Mouse (Mus musculus) lung, embryonic 14.5 days (tissue): ENCODE results near the gene Grb14. TPM values are rescaled to one million over a fixed set of nuclear protein-coding genes. Genes with fewer than 3 reads are reported as not detected.

Source experiments
- ATAC-seq: fragments of 200-750 bp; cut with Nextera tagmentation; 2 replicates; pipeline ENCODE4 v1.8.0; 2017; ENCODE audit warnings: mild to moderate bottlenecking, moderate TSS enrichment, moderate library complexity; ENCODE audit not compliant: insufficient read depth
- DNase-seq: peaks from one replicate; pipeline ENCODE4 v3.0.0-alpha.2; 2015
- H3K27ac ChIP-seq: fragments of 300-500 bp; sonication (generic); 2 replicates; pipeline ENCODE4 v1.5.1; 2014; ENCODE audit warnings: low read depth, mild to moderate bottlenecking, moderate library complexity
- H3K27me3 ChIP-seq: fragments of 300-500 bp; sonication (generic); 2 replicates; pipeline ENCODE4 v1.6.1; 2014; ENCODE audit warnings: low read length, control low read depth; ENCODE audit not compliant: insufficient read depth
- H3K36me3 ChIP-seq: fragments of 300-500 bp; sonication (generic); 2 replicates; pipeline ENCODE4 v1.6.1; 2014; ENCODE audit warnings: control low read depth; ENCODE audit not compliant: insufficient read depth
- H3K4me1 ChIP-seq: fragments of 300-500 bp; sonication (generic); 2 replicates; pipeline ENCODE4 v1.6.1; 2014; ENCODE audit warnings: antibody characterized with exemption, control low read depth; ENCODE audit not compliant: insufficient read depth
- H3K4me2 ChIP-seq: fragments of 300-500 bp; sonication (generic); 2 replicates; pipeline ENCODE4 v1.6.1; 2014; ENCODE audit warnings: mild to moderate bottlenecking
- H3K4me3 ChIP-seq: fragments of 300-500 bp; sonication (generic); 2 replicates; pipeline ENCODE4 v1.5.1; 2014; ENCODE audit warnings: low read depth, low read length
- H3K9ac ChIP-seq: fragments of 300-500 bp; sonication (generic); 2 replicates; pipeline ENCODE4 v1.6.1; 2014
- H3K9me3 ChIP-seq: fragments of 300-500 bp; sonication (generic); 2 replicates; pipeline ENCODE4 v1.6.1; 2016; ENCODE audit warnings: low read depth, low read length, control low read depth
- CTCF ChIP-seq: IDR thresholded peaks from 2 replicates; pipeline ENCODE4 v1.5.1; 2016; ENCODE audit warnings: antibody characterized with exemption, low read depth
- WGBS: fragments of 180-500 bp; shearing (Covaris S2); extraction: QIAGEN DNeasy Blood & Tissue Kit; methylation state at CpG from one replicate; pipeline ENCODE4 v1.1.7; 2014; 5-methylcytosine and 5-hydroxymethylcytosine counted together
- polyA plus RNA-seq: library from polyadenylated mRNA; unstranded; fragments of >200 nt; fragmentation: Nextera tagmentation; extraction: Ambion mirVana; gene quantifications from 2 replicates; pipeline ENCODE4 v1.2.1, GENCODE M21; 2014

Gene Grb14
- 32.5 and 35.4 TPM in 2 replicates for polyA plus RNA-seq

DNA sequence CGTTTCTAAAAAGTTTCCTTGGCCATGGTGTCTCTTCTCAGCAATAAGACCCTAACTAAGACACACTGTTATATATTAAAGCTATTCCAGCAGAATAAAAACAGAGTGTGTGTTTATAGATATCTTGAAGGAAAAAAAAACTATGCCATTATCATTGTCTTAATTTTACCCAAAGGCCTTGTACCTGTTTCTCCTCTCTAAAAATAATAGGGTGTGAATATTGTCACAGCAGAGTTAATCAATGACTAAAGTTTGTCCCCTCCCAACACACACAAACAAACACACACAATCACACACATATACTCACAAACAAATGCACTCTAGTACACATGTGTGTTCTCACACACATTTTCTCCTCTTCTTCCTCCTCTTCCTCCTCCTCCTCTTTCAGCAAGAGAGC is at the start of gene Grb14:
TSS of gene Grb14 (minus strand) at position 101 of the 400 bp plus-strand sequence.
- ATAC-seq: no peak
- Histone ChIP-seq H3K27ac (no peak within 1 kb of the TSS), H3K4me2 (no peak within 1 kb of the TSS), H3K27me3 (no peaks in the 10 kb centered on the region), H3K4me1 (no peaks in the 10 kb centered on the region), H3K36me3 (no peaks in the 10 kb centered on the region), H3K9me3 (no peaks in the 10 kb centered on the region), H3K9ac (no peak within 1 kb of the TSS), H3K4me3 (no peak within 1 kb of the TSS)
- DNase-seq: no peak
- no peak for TF ChIP-seq CTCF
- WGBS: 92% methylated on average over 1 of the region's 1 CpGs

DNA sequence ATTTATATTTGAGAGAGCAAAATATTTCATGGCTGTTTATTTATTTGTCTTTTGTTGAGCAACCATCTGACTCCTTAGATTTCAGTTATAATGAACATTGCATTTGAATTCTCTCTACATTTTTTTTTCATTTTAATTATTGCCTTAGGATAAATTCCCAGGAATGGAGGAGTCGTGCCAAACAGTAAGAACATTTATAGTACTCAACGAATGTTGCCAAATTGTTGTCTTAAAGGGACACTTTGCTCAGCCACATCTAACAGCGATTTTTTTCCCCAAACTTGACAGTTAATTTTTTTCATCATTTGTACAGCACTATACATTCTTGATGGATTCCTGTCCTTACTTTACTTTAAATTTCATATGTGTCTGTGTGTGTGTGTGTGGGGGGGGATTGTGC is 47.4 kb upstream of the Grb14 start:
- H3K9me3 ChIP-seq: no peaks in the 10 kb centered on the region
- H3K4me2 ChIP-seq: no peak overlapping the region
- H3K4me1 ChIP-seq: no peaks in the 10 kb centered on the region
- 65% methylated on average over 3 of the region's 3 CpGs for WGBS
- no peak for DNase-seq
- no peak for TF ChIP-seq CTCF
- no peaks in the 10 kb centered on the region for H3K27me3 ChIP-seq
- no peak overlapping the region for H3K4me3 ChIP-seq
- no peaks in the 10 kb centered on the region for H3K36me3 ChIP-seq
- ATAC-seq: no peak
- no peak overlapping the region for H3K27ac ChIP-seq
- H3K9ac ChIP-seq: no peak overlapping the region

- no peaks in the 10 kb centered on the region for H3K27me3 ChIP-seq
- WGBS: 92% methylated on average over 2 of the region's 2 CpGs
- ATAC-seq: no peak
Measured at GRCm38 (mm10) chr2:65053764-65054163, 29.0 kb upstream of the Grb14 start.

DNA sequence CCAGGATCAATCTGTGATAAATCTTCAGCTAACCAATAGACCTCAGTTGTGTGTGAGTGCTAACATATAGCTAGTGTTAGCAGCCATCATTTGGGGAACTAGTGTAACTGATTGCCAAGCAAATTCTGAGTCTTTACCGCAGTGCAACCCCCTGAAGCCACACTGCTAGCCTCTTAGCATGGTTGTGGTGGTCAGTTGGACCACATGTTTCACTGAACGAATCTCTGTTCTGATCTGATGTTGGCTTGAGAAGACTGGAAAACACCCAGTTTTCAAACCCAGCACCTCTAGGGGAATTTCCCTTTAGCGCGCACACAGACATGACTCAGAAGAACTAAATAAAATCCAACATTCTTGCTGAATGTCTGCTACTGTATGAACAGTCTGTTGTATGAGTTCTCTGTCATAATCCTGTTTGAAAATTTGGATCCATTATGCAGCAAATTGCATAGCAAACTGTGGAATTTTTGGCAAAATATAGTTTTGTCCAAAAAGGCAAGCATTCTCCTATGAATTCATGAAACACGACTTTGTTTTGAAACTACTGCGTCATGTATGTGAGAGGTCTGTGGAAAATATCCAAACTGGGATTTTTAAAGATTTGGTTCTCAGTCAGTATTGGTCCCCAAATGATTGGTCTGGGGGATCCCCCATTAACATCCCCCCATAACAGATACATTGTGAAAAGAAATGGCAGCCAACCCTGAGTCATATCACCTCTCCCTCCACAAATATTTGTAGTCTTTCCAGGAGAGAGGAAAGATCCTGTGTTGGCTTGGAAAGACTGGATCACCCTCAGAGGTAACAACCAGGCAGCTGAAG is 27.6 kb upstream of the Grb14 start:
- Histone ChIP-seq H3K27ac (no peak overlapping the region), H3K9ac (no peak overlapping the region), H3K4me2 (no peak overlapping the region), H3K4me3 (no peak overlapping the region), H3K27me3 (no peaks in the 10 kb centered on the region), H3K9me3 (no peaks in the 10 kb centered on the region), H3K4me1 (no peaks in the 10 kb centered on the region; the same call in 1 of the 2 replicates), H3K36me3 (no peaks in the 10 kb centered on the region)
- DNase-seq (no peak), ATAC-seq (no peak)
- WGBS: 90% methylated on average over 6 of the region's 6 CpGs
- no peak for TF ChIP-seq CTCF

More at GRCm38 (mm10) chr2:65053764-65054163, 29.0 kb upstream of the Grb14 start:
- H3K27ac ChIP-seq: no peak overlapping the region
- H3K4me1 ChIP-seq: no peaks in the 10 kb centered on the region; the same call in 1 of the 2 replicates
- DNase-seq: no peak
- no peak overlapping the region for H3K4me3 ChIP-seq
- H3K4me2 ChIP-seq: no peak overlapping the region
- no peak for TF ChIP-seq CTCF
- H3K9ac ChIP-seq: no peak overlapping the region
- no peaks in the 10 kb centered on the region for H3K9me3 ChIP-seq
- no peaks in the 10 kb centered on the region for H3K36me3 ChIP-seq

DNA sequence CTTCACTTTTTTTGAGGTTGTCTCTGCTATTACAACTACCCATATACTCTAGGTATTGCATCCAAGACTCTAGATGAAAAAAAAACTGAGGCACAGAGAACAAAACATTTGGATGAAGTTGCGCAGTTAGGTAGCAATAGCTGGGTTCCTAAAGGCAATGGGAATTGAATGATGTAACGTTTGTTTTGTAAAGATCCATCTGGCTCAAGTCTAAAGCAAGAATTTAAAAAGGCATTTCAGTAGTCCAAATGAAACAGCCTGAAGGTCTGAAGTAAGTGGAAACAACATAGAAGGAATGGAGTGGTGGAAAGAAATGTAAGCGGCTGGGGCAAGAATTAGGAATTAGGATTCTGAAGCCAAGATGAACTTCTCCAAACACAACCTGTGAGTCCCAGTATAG is 26.0 kb upstream of the Grb14 start:
- ATAC-seq (no peak), DNase-seq (no peak)
- H3K36me3 ChIP-seq: no peaks in the 10 kb centered on the region
- no peak for TF ChIP-seq CTCF
- H3K27ac ChIP-seq: no peak overlapping the region
- 85% methylated on average over 3 of the region's 3 CpGs for WGBS
- H3K4me1 ChIP-seq: no peaks in the 10 kb centered on the region; the same call in 1 of the 2 replicates
- no peaks in the 10 kb centered on the region for H3K27me3 ChIP-seq
- H3K4me3 ChIP-seq: no peak overlapping the region
- no peaks in the 10 kb centered on the region for H3K9me3 ChIP-seq
- no peak overlapping the region for H3K4me2 ChIP-seq
- no peak overlapping the region for H3K9ac ChIP-seq

DNA sequence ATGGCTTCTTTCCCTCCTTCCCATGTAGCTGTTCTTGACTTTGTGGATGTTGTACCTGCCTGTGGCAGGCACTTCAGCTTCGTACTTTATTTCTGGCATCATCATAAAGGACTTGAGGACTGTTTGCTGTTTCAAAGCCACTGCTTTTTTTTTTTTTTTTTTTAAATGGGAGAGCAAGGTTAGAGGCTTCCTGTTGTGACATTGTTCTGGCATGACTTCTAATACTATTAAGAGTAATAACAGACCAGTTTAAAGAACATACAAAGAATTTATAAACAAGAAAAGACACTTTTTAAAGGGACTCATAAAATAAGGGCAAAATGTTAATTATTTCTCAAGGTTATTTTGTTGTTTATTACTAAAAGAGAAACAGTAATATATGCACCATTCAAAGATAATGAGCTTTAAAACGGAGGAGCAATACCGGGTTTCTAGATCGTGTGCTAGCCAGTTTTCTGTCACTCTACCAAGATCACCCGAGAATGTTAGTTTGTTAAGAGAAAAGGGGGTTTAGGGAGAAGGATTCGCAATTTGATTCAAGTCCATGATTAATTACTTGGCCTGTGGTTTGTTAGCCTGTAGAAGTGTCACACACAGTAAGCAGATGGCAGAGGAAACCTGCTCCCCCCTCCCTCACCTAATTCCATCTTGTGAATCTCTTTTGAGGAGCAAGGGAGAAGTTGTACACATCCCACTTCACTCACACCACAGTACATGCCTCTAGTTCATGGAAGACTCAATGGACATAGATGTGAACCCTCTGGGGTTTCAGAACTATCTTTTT is 23.6 kb upstream of the Grb14 start:
- DNase-seq: peak; percentile 39

GRCm38 (mm10) chr2:65038164-65038563 is 13.4 kb upstream of the Grb14 start:
- no peak overlapping the region for H3K4me2 ChIP-seq
- no peak overlapping the region for H3K27ac ChIP-seq
- H3K36me3 ChIP-seq: no peaks in the 10 kb centered on the region
- no peaks in the 10 kb centered on the region for H3K4me1 ChIP-seq
- ATAC-seq (no peak), DNase-seq (no peak)
- H3K9ac ChIP-seq: no peak overlapping the region
- 31% methylated on average over 4 of the region's 4 CpGs for WGBS
- TF ChIP-seq CTCF: no peak
- no peak overlapping the region for H3K4me3 ChIP-seq
- no peaks in the 10 kb centered on the region for H3K27me3 ChIP-seq
- no peaks in the 10 kb centered on the region for H3K9me3 ChIP-seq

More for the DNA sequence above, 23.6 kb upstream of the Grb14 start:
- Histone ChIP-seq H3K4me3 (no peak overlapping the region), H3K4me1 (no peaks in the 10 kb centered on the region; the same call in 1 of the 2 replicates), H3K9me3 (no peaks in the 10 kb centered on the region), H3K4me2 (no peak overlapping the region), H3K9ac (no peak overlapping the region), H3K36me3 (no peaks in the 10 kb centered on the region), H3K27me3 (no peaks in the 10 kb centered on the region), H3K27ac (no peak overlapping the region)
- ATAC-seq: peak; percentile 71; the same call in 1 of the 2 replicates
- 41% methylated on average over 6 of the region's 6 CpGs for WGBS
- no peak for TF ChIP-seq CTCF
